11 mouse cellular contexts compared by ENCODE assay signal in the genomic region with DNA sequence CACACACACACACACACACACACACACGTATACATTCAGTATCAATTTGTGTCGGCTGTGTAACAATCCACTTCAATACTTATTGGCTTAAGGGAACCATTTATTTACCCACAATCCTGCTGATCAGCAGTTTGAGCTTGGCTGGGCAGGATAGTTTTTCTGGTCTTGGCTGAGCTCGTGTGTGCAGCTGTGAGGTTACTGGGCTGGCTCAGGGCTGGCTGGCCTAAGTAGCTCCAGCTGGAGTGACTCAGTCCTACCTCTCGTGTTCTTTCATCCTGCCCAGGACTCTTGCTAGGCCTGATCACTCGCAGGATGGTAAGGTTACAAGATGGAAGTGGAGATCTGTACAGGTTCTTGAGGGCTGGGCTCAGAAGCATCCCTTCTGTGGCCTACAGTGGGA.
A peak's percentile ranks its signal among the peaks of the same experiment; 100 is the strongest.
DNase-seq lines count a peak whose midpoint lies in the region; ATAC-seq lines count a peak whose summit lies in the region.
"Had no signal": no experiment of that assay in that cellular context is flagged by ENCODE, and none has a peak within 500 bp of the region (broad histone marks: within the 10 kb centered on the region; RNA-seq: fewer than 3 reads in every experiment).

No protein-coding gene starts in this region.

- H3K4me2 ChIP-seq in limb, embryonic 12.5 days, result no peak overlapping the region
- H3K4me2 ChIP-seq: heart, embryonic 13.5 days; lung, embryonic 15.5 days; neural tube, embryonic 13.5 days had no signal

- no peaks in the 10 kb centered on the region for H3K36me3 ChIP-seq in limb, embryonic 12.5 days
- H3K36me3 ChIP-seq: heart, embryonic 13.5 days; lung, embryonic 15.5 days; neural tube, embryonic 13.5 days had no signal

- H3K27ac ChIP-seq in limb, embryonic 12.5 days, result 0 out of 2 replicates have a peak overlapping the region, but pooled peaks have one; percentile 4
- H3K27ac ChIP-seq: heart, embryonic 13.5 days; lung, embryonic 15.5 days; neural tube, embryonic 13.5 days had no signal

- H3K9me3 ChIP-seq in limb, embryonic 12.5 days, result 0 out of 2 replicates have a peak, but pooled peaks cover 3% of the 10 kb centered on the region
- H3K9me3 ChIP-seq: heart, embryonic 13.5 days; lung, embryonic 15.5 days had no signal

- no peak overlapping the region for H3K4me3 ChIP-seq in limb, embryonic 12.5 days (replicated peaks)
- H3K4me3 ChIP-seq: heart, embryonic 13.5 days; lung, embryonic 15.5 days; neural tube, embryonic 13.5 days had no signal

- WGBS in limb, embryonic 12.5 days, result 62% methylated on average over 5 of the region's 5 CpGs

- ATAC-seq in cerebellum, adult (ENCODE audit: insufficient number of reproducible peaks, low FRiP score, low TSS enrichment), result no peak
- no peak for ATAC-seq in limb, embryonic 12.5 days (ENCODE audit: insufficient number of reproducible peaks, insufficient read depth, low FRiP score, low TSS enrichment, low read depth)

- no peaks in the 10 kb centered on the region; the same call in 1 of the 2 replicates for H3K4me1 ChIP-seq in limb, embryonic 12.5 days (replicated peaks)
- H3K4me1 ChIP-seq: heart, embryonic 13.5 days; lung, embryonic 15.5 days; neural tube, embryonic 13.5 days had no signal

- DNase-seq in cerebellum, postnatal 14 days, result peak; percentile 18 to 24
- peak; percentile 47 for DNase-seq in 3T3-L1 (ENCODE audit: low read depth, low spot score)
- DNase-seq in gastrocnemius, adult 18-20 months (ENCODE audit: low spot score), result peak; percentile 50
- DNase-seq in spleen, adult 12 weeks (ENCODE audit: low spot score), result no peak
- no peak for DNase-seq in left cerebral cortex, adult 8-10 months (ENCODE audit: low spot score in 2 of 2)
- no peak for DNase-seq in kidney, adult 18-20 months

- H3K27me3 ChIP-seq in limb, embryonic 12.5 days, result no peaks in the 10 kb centered on the region
- H3K27me3 ChIP-seq: heart, embryonic 13.5 days; lung, embryonic 15.5 days; neural tube, embryonic 13.5 days had no signal

- no peak overlapping the region for H3K9ac ChIP-seq in limb, embryonic 12.5 days (replicated peaks)
- H3K9ac ChIP-seq: heart, embryonic 13.5 days; lung, embryonic 15.5 days; neural tube, embryonic 13.5 days had no signal

Comparison
In these comparisons a context has a peak if more than half of its experiments do, and no peak if none do; other contexts are left out.
1. DNase-seq: peak in cerebellum, postnatal 14 days (2 of 2), 3T3-L1 (single experiment) and gastrocnemius, adult 18-20 months (single experiment); none in spleen, adult 12 weeks (single experiment), left cerebral cortex, adult 8-10 months (0 of 2) and kidney, adult 18-20 months (single experiment).